Mouse (Mus musculus): ENCODE measurements around the gene Dpf3.

Gene Dpf3

GRCm38 (mm10) chr12:83338345-83338744 lies 149.2 kb downstream of the Dpf3 start:
- DNase-seq (ENCODE audit: low read depth), result no peak

GRCm38 (mm10) chr12:83337776-83338149 lies 149.8 kb downstream of the Dpf3 start:
- no peak for DNase-seq (ENCODE audit: low read depth)

- no peak for DNase-seq (ENCODE audit: low read depth)
Measured at GRCm38 (mm10) chr12:83337077-83337775, 150.3 kb downstream of the Dpf3 start.

- DNase-seq (ENCODE audit: low read depth), result no peak
Measured at GRCm38 (mm10) chr12:83330056-83330455, 157.5 kb downstream of the Dpf3 start.

- DNase-seq (ENCODE audit: low read depth), result no peak
Measured at GRCm38 (mm10) chr12:83328899-83329298, 158.6 kb downstream of the Dpf3 start.

- DNase-seq (ENCODE audit: low read depth), result no peak
Measured at GRCm38 (mm10) chr12:83328491-83328890, 159.0 kb downstream of the Dpf3 start.

GRCm38 (mm10) chr12:83327451-83327850 lies 160.1 kb downstream of the Dpf3 start:
- no peak for DNase-seq (ENCODE audit: low read depth)

GRCm38 (mm10) chr12:83320725-83321124 lies 166.8 kb downstream of the Dpf3 start:
- no peak for DNase-seq (ENCODE audit: low read depth)

GRCm38 (mm10) chr12:83317646-83318443 lies 169.7 kb downstream of the Dpf3 start:
- DNase-seq (ENCODE audit: low read depth), result no peak

GRCm38 (mm10) chr12:83314666-83315065 lies 172.8 kb downstream of the Dpf3 start:
- no peak for DNase-seq (ENCODE audit: low read depth)

- no peak for DNase-seq (ENCODE audit: low read depth)
Measured at GRCm38 (mm10) chr12:83312818-83313217, 174.7 kb downstream of the Dpf3 start.

- no peak for DNase-seq (ENCODE audit: low read depth)
Measured at GRCm38 (mm10) chr12:83310567-83310966, 176.9 kb downstream of the Dpf3 start.

- no peak for DNase-seq (ENCODE audit: low read depth)
Measured at GRCm38 (mm10) chr12:83309031-83309804, 178.3 kb downstream of the Dpf3 start.

GRCm38 (mm10) chr12:83308627-83309026 lies 178.9 kb downstream of the Dpf3 start:
- DNase-seq (ENCODE audit: low read depth), result no peak

GRCm38 (mm10) chr12:83303221-83303620 lies 184.3 kb downstream of the Dpf3 start:
- no peak for DNase-seq (ENCODE audit: low read depth)

- DNase-seq (ENCODE audit: low read depth), result no peak
Measured at GRCm38 (mm10) chr12:83302320-83303153, 185.0 kb downstream of the Dpf3 start.

GRCm38 (mm10) chr12:83301616-83302319 lies 185.7 kb downstream of the Dpf3 start:
- no peak for DNase-seq (ENCODE audit: low read depth)

- DNase-seq (ENCODE audit: low read depth), result no peak
Measured at GRCm38 (mm10) chr12:83298358-83298757, 189.2 kb downstream of the Dpf3 start.

GRCm38 (mm10) chr12:83295031-83295430 lies 192.5 kb downstream of the Dpf3 start:
- no peak for DNase-seq (ENCODE audit: low read depth)

- no peak for DNase-seq (ENCODE audit: low read depth)
Measured at GRCm38 (mm10) chr12:83291915-83292314, 195.6 kb downstream of the Dpf3 start.

Data from naive thymus-derived CD4-positive, alpha-beta T cell, adult 2 months (primary cell).